Mouse (Mus musculus) macrophage (primary cell): ENCODE results near the gene Cdrt4. TPM values are rescaled to one million over a fixed set of nuclear protein-coding genes. Genes with fewer than 3 reads are reported as not detected.

Experiments
- H3K27ac ChIP-seq: fragments of 350-480 bp; formaldehyde crosslinking; 2 replicates; pipeline ENCODE4 v1.9.0; 2021
- H3K36me3 ChIP-seq: fragments of 350-480 bp; formaldehyde crosslinking; 2 replicates; pipeline ENCODE4 v1.9.0; 2021; ENCODE audit errors: inconsistent target
- H3K4me3 ChIP-seq: fragments of 350-480 bp; formaldehyde crosslinking; 2 replicates; pipeline ENCODE4 v1.9.0; 2021; ENCODE audit errors: inconsistent target
- H3K79me2 ChIP-seq: fragments of 350-480 bp; formaldehyde crosslinking; 2 replicates; pipeline ENCODE4 v1.9.0; 2021; ENCODE audit errors: inconsistent target
- WGBS: methylation state at CpG from one replicate; pipeline ENCODE4 v1.1.7; 2026; ENCODE audit warnings: inconsistent platforms; ENCODE audit not compliant: missing documents; 5-methylcytosine and 5-hydroxymethylcytosine counted together
- polyA plus RNA-seq: library from polyadenylated mRNA; stranded (reverse); fragments of 250-400 nt; gene quantifications from 3 replicates; pipeline ENCODE4 v1.2.4, GENCODE M21; 2018; ENCODE audit warnings: inconsistent platforms

Cdrt4 gene
- polyA plus RNA-seq, 1 experiment from 2014 or later, result not detected

- H3K79me2 ChIP-seq, result no peaks in the 10 kb centered on the region
- no peak overlapping the region for H3K4me3 ChIP-seq
- no peaks in the 10 kb centered on the region for H3K36me3 ChIP-seq
- H3K27ac ChIP-seq, result no peak overlapping the region
- 80% methylated on average over 4 of the region's 4 CpGs for WGBS
These were observed 45.5 kb downstream of the Cdrt4 start for GRCm38 (mm10) chr11:62996522-62996898.

GRCm38 (mm10) chr11:62997039-62997717 lies 46.2 kb downstream of the Cdrt4 start:
- H3K36me3 ChIP-seq, result no peaks in the 10 kb centered on the region
- no peaks in the 10 kb centered on the region for H3K79me2 ChIP-seq
- 98% methylated on average over 5 of the region's 5 CpGs for WGBS
- H3K27ac ChIP-seq, result no peak overlapping the region
- no peak overlapping the region for H3K4me3 ChIP-seq

GRCm38 (mm10) chr11:62997718-62998281 lies 46.8 kb downstream of the Cdrt4 start:
- Histone ChIP-seq H3K27ac (no peak overlapping the region), H3K79me2 (no peaks in the 10 kb centered on the region), H3K4me3 (no peak overlapping the region), H3K36me3 (no peaks in the 10 kb centered on the region)
- WGBS, result 90% methylated on average over 11 of the region's 11 CpGs

GRCm38 (mm10) chr11:63000126-63000525 lies 49.1 kb downstream of the Cdrt4 start:
- 90% methylated on average over 8 of the region's 8 CpGs for WGBS
- no peaks in the 10 kb centered on the region for H3K36me3 ChIP-seq
- H3K27ac ChIP-seq, result no peak overlapping the region
- H3K79me2 ChIP-seq, result no peaks in the 10 kb centered on the region
- no peak overlapping the region for H3K4me3 ChIP-seq

GRCm38 (mm10) chr11:63004617-63005016 lies 53.6 kb downstream of the Cdrt4 start:
- Histone ChIP-seq H3K27ac (no peak overlapping the region), H3K4me3 (no peak overlapping the region), H3K79me2 (no peaks in the 10 kb centered on the region), H3K36me3 (no peaks in the 10 kb centered on the region)
- WGBS, result 86% methylated on average over 6 of the region's 6 CpGs

GRCm38 (mm10) chr11:63007376-63007775 lies 56.4 kb downstream of the Cdrt4 start:
- no peaks in the 10 kb centered on the region for H3K79me2 ChIP-seq
- H3K4me3 ChIP-seq, result no peak overlapping the region
- H3K27ac ChIP-seq, result no peak overlapping the region
- H3K36me3 ChIP-seq, result no peaks in the 10 kb centered on the region
- 86% methylated on average over 5 of the region's 5 CpGs for WGBS

- Histone ChIP-seq H3K27ac (no peak overlapping the region), H3K36me3 (no peaks in the 10 kb centered on the region), H3K4me3 (no peak overlapping the region), H3K79me2 (no peaks in the 10 kb centered on the region)
- WGBS, result 84% methylated on average over 3 of the region's 3 CpGs
These were observed 57.0 kb downstream of the Cdrt4 start for GRCm38 (mm10) chr11:63008004-63008403.

- Histone ChIP-seq H3K36me3 (no peaks in the 10 kb centered on the region), H3K27ac (no peak overlapping the region), H3K79me2 (no peaks in the 10 kb centered on the region), H3K4me3 (no peak overlapping the region)
- WGBS, result 90% methylated on average over 3 of the region's 3 CpGs
These were observed 58.8 kb downstream of the Cdrt4 start for GRCm38 (mm10) chr11:63009761-63010160.

GRCm38 (mm10) chr11:63017327-63018082 lies 66.5 kb downstream of the Cdrt4 start:
- Histone ChIP-seq H3K79me2 (no peaks in the 10 kb centered on the region), H3K27ac (no peak overlapping the region), H3K4me3 (no peak overlapping the region), H3K36me3 (no peaks in the 10 kb centered on the region)
- WGBS, result 92% methylated on average over 6 of the region's 6 CpGs

- Histone ChIP-seq H3K79me2 (no peaks in the 10 kb centered on the region), H3K27ac (no peak overlapping the region)
- 92% methylated on average over 6 of the region's 6 CpGs for WGBS
These were observed 67.2 kb downstream of the Cdrt4 start for GRCm38 (mm10) chr11:63018083-63018622.

GRCm38 (mm10) chr11:63020633-63021032 lies 69.6 kb downstream of the Cdrt4 start:
- H3K27ac ChIP-seq, result peak overlapping the region; percentile 79
- no peaks in the 10 kb centered on the region for H3K36me3 ChIP-seq
- no peak overlapping the region for H3K4me3 ChIP-seq
- H3K79me2 ChIP-seq, result no peaks in the 10 kb centered on the region

More at GRCm38 (mm10) chr11:63018083-63018622, 67.2 kb downstream of the Cdrt4 start:
- Histone ChIP-seq H3K4me3 (no peak overlapping the region), H3K36me3 (no peaks in the 10 kb centered on the region)

GRCm38 (mm10) chr11:63021141-63021806 lies 70.3 kb downstream of the Cdrt4 start:
- H3K27ac ChIP-seq, result peak overlapping the region; percentile 79
- no peaks in the 10 kb centered on the region for H3K36me3 ChIP-seq
- 96% methylated on average over 5 of the region's 5 CpGs for WGBS
- H3K79me2 ChIP-seq, result no peaks in the 10 kb centered on the region
- no peak overlapping the region for H3K4me3 ChIP-seq

- 94% methylated on average over 4 of the region's 5 CpGs for WGBS
- no peak overlapping the region for H3K27ac ChIP-seq
- no peaks in the 10 kb centered on the region for H3K36me3 ChIP-seq
- no peak overlapping the region for H3K4me3 ChIP-seq
- H3K79me2 ChIP-seq, result no peaks in the 10 kb centered on the region
These were observed 72.5 kb downstream of the Cdrt4 start for GRCm38 (mm10) chr11:63023461-63023860.

- Histone ChIP-seq H3K79me2 (no peaks in the 10 kb centered on the region), H3K36me3 (no peaks in the 10 kb centered on the region), H3K27ac (no peak overlapping the region), H3K4me3 (no peak overlapping the region)
- WGBS, result 100% methylated on average over 2 of the region's 2 CpGs
These were observed 73.1 kb downstream of the Cdrt4 start for GRCm38 (mm10) chr11:63024136-63024535.
